Mouse (Mus musculus) mouse trophoblast stem cell (cell line): ENCODE data around the gene Ror1.

Experiments
- in situ Hi-C, 2 experiments: fragments of 300-500 bp; cut with MseI, MboI; formaldehyde crosslinking; loops; 2 replicates in 1 of 2; 3 replicates in 1 of 2; pipeline ENCODE4 v1.15.1; 2025

Ror1 gene

GRCm38 (mm10) chr4:100209106-100209505 lies 113.5 kb downstream of the Ror1 start:
- in situ Hi-C loops: loop anchor here in 1 of 2 experiments (25.0 kb wide), 1 partner anchor 328 kb away; no protein-coding TSS in a partner anchor

GRCm38 (mm10) chr4:100211331-100211730 lies 115.7 kb downstream of the Ror1 start:
- in situ Hi-C loops: loop anchor here (5.0 to 25.0 kb wide), 3 partner anchors 196 to 326 kb away; no protein-coding TSS in a partner anchor

GRCm38 (mm10) chr4:100214324-100215215 lies 119.0 kb downstream of the Ror1 start:
- in situ Hi-C loops: loop anchor here (5.0 to 25.0 kb wide), 3 partner anchors 193 to 323 kb away; no protein-coding TSS in a partner anchor

- in situ Hi-C loops: loop anchor here (10.0 to 25.0 kb wide), 2 partner anchors 308 to 321 kb away; no protein-coding TSS in a partner anchor
Measured at GRCm38 (mm10) chr4:100216587-100216986, 121.0 kb downstream of the Ror1 start.

- in situ Hi-C loops: loop anchor here (10.0 to 25.0 kb wide), 2 partner anchors 306 to 318 kb away; no protein-coding TSS in a partner anchor
Measured at GRCm38 (mm10) chr4:100219026-100219425, 123.4 kb downstream of the Ror1 start.

GRCm38 (mm10) chr4:100219599-100219998 lies 124.0 kb downstream of the Ror1 start:
- in situ Hi-C loops: loop anchor here (10.0 to 25.0 kb wide), 2 partner anchors 305 to 318 kb away; no protein-coding TSS in a partner anchor

- in situ Hi-C loops: loop anchor here in 1 of 2 experiments (25.0 kb wide), 1 partner anchor 315 kb away; no protein-coding TSS in a partner anchor
Measured at GRCm38 (mm10) chr4:100221978-100222737, 126.6 kb downstream of the Ror1 start.

- in situ Hi-C loops: loop anchor here in 1 of 2 experiments (25.0 kb wide), 1 partner anchor 314 kb away; no protein-coding TSS in a partner anchor
Measured at GRCm38 (mm10) chr4:100223532-100223931, 127.9 kb downstream of the Ror1 start.

GRCm38 (mm10) chr4:100223965-100224364 lies 128.4 kb downstream of the Ror1 start:
- in situ Hi-C loops: loop anchor here in 1 of 2 experiments (25.0 kb wide), 1 partner anchor 313 kb away; no protein-coding TSS in a partner anchor

- in situ Hi-C loops: no loop called here
Measured at GRCm38 (mm10) chr4:100226619-100227018, 131.0 kb downstream of the Ror1 start.

GRCm38 (mm10) chr4:100228106-100228505 lies 132.5 kb downstream of the Ror1 start:
- in situ Hi-C loops: no loop called here

- in situ Hi-C loops: no loop called here
Measured at GRCm38 (mm10) chr4:100230245-100230644, 134.7 kb downstream of the Ror1 start.

- in situ Hi-C loops: no loop called here
Measured at GRCm38 (mm10) chr4:100230963-100231362, 135.4 kb downstream of the Ror1 start.

- in situ Hi-C loops: no loop called here
Measured at GRCm38 (mm10) chr4:100231906-100232305, 136.3 kb downstream of the Ror1 start.

GRCm38 (mm10) chr4:100232541-100232940 lies 136.9 kb downstream of the Ror1 start:
- in situ Hi-C loops: no loop called here

GRCm38 (mm10) chr4:100233770-100234169 lies 138.2 kb downstream of the Ror1 start:
- in situ Hi-C loops: no loop called here

GRCm38 (mm10) chr4:100236339-100236738 lies 140.7 kb downstream of the Ror1 start:
- in situ Hi-C loops: no loop called here

GRCm38 (mm10) chr4:100242061-100242756 lies 146.6 kb downstream of the Ror1 start:
- in situ Hi-C loops: no loop called here

- in situ Hi-C loops: no loop called here
Measured at GRCm38 (mm10) chr4:100244250-100244649, 148.7 kb downstream of the Ror1 start.

- in situ Hi-C loops: no loop called here
Measured at GRCm38 (mm10) chr4:100244701-100245100, 149.1 kb downstream of the Ror1 start.

GRCm38 (mm10) chr4:100247826-100248225 lies 152.2 kb downstream of the Ror1 start:
- in situ Hi-C loops: no loop called here
